12 mouse cellular contexts compared by ENCODE assay signal in genomic region chr14:99219757-99220171, GRCm38 (mm10).
DNase-seq lines count a peak whose midpoint lies in the region; ATAC-seq and TF ChIP-seq lines count a peak whose summit lies in the region.
"Had no signal": no experiment of that assay in that cellular context is flagged by ENCODE, and none has a peak within 500 bp of the region (broad histone marks: within the 10 kb centered on the region; RNA-seq: fewer than 3 reads in every experiment).

No protein-coding gene starts in this region.

- no peak overlapping the region for H3K27ac ChIP-seq in heart, embryonic 12.5 days (ENCODE audit: poor library complexity, severe bottlenecking)
- H3K27ac ChIP-seq in neural tube, embryonic 13.5 days (replicated peaks), result no peak overlapping the region
- no peak overlapping the region for H3K27ac ChIP-seq in hindbrain, postnatal 0 days
- H3K27ac ChIP-seq: lung, embryonic 15.5 days had no signal

- no peak for TF ChIP-seq CTCF in hindbrain, postnatal 0 days (IDR thresholded peaks at IDR 0.05; ENCODE audit: low read depth)

- no peak for ATAC-seq in heart, embryonic 12.5 days (ENCODE audit: insufficient number of reproducible peaks, low FRiP score)
- ATAC-seq in neural tube, embryonic 13.5 days (ENCODE audit: low read depth), result peak; percentile 86
- peak; percentile 45; the same call in 1 of the 2 replicates for ATAC-seq in hindbrain, postnatal 0 days
- ATAC-seq in granulocyte monocyte progenitor cell, adult 5-6 weeks (replicated peaks; ENCODE audit: poor library complexity, severe bottlenecking), result no peak
- ATAC-seq: activated CD4-positive, CD25-positive, alpha-beta regulatory T cell, adult 4 months had no signal

- no peak overlapping the region for H3K4me3 ChIP-seq in heart, embryonic 12.5 days
- no peak overlapping the region for H3K4me3 ChIP-seq in neural tube, embryonic 13.5 days
- H3K4me3 ChIP-seq in hindbrain, postnatal 0 days (ENCODE audit: low read length), result no peak overlapping the region
- H3K4me3 ChIP-seq: lung, embryonic 15.5 days; myocyte had no signal

- no peaks in the 10 kb centered on the region for H3K9me3 ChIP-seq in heart, embryonic 12.5 days (replicated peaks)
- no peaks in the 10 kb centered on the region for H3K9me3 ChIP-seq in neural tube, embryonic 13.5 days
- no peaks in the 10 kb centered on the region for H3K9me3 ChIP-seq in hindbrain, postnatal 0 days (ENCODE audit: low read length)
- H3K9me3 ChIP-seq: lung, embryonic 15.5 days had no signal

- peak overlapping the region; percentile 24; the same call in 1 of the 2 replicates for H3K4me2 ChIP-seq in heart, embryonic 12.5 days
- H3K4me2 ChIP-seq in neural tube, embryonic 13.5 days, result peak overlapping the region; percentile 26
- H3K4me2 ChIP-seq in hindbrain, postnatal 0 days (ENCODE audit: low read depth, low read length), result no peak overlapping the region
- H3K4me2 ChIP-seq: lung, embryonic 15.5 days had no signal

- intact Hi-C loops in heart, postnatal 14 days (cut with DNase I), result no loop called here

- WGBS in heart, embryonic 12.5 days, result 23% methylated on average over 9 of the region's 9 CpGs
- WGBS in neural tube, embryonic 13.5 days, result 4% methylated on average over 9 of the region's 9 CpGs
- 7% methylated on average over 9 of the region's 9 CpGs for WGBS in hindbrain, postnatal 0 days

- H3K27me3 ChIP-seq in heart, embryonic 12.5 days (replicated peaks), result no peaks in the 10 kb centered on the region
- H3K27me3 ChIP-seq in neural tube, embryonic 13.5 days, result no peaks in the 10 kb centered on the region
- H3K27me3 ChIP-seq in hindbrain, postnatal 0 days (ENCODE audit: insufficient read depth, low read length), result no peaks in the 10 kb centered on the region
- H3K27me3 ChIP-seq: lung, embryonic 15.5 days had no signal

- H3K36me3 ChIP-seq in heart, embryonic 12.5 days, result peaks cover 13% of the 10 kb centered on the region; the same call in 1 of the 2 replicates
- H3K36me3 ChIP-seq in neural tube, embryonic 13.5 days, result peaks cover 11% of the 10 kb centered on the region
- H3K36me3 ChIP-seq in hindbrain, postnatal 0 days (ENCODE audit: insufficient read depth, low read length), result no peaks in the 10 kb centered on the region
- H3K36me3 ChIP-seq: lung, embryonic 15.5 days had no signal

- no peak for DNase-seq in heart, postnatal 14 days
- no peak for DNase-seq in neural tube, embryonic 10.5 days (ENCODE audit: extremely low spot score, low spot score)
- peak; percentile 31 for DNase-seq in hindbrain, postnatal 0 days (ENCODE audit: low spot score)
- peak; percentile 6 for DNase-seq in retina, postnatal 1 day
- no peak for DNase-seq in thymus, postnatal 25 days
- DNase-seq: thymus, postnatal 4 days had no signal

- no peak overlapping the region for H3K9ac ChIP-seq in heart, embryonic 12.5 days
- H3K9ac ChIP-seq in neural tube, embryonic 13.5 days, result no peak overlapping the region
- no peak overlapping the region for H3K9ac ChIP-seq in hindbrain, postnatal 0 days (replicated peaks; ENCODE audit: low read length)
- H3K9ac ChIP-seq: lung, embryonic 15.5 days had no signal

- no peaks in the 10 kb centered on the region for H3K4me1 ChIP-seq in heart, embryonic 12.5 days (replicated peaks)
- peaks cover 10% of the 10 kb centered on the region for H3K4me1 ChIP-seq in neural tube, embryonic 13.5 days (replicated peaks)
- H3K4me1 ChIP-seq in hindbrain, postnatal 0 days (ENCODE audit: insufficient read depth, low read length), result no peaks in the 10 kb centered on the region
- H3K4me1 ChIP-seq: lung, embryonic 15.5 days had no signal

Comparison
In these comparisons a context has a peak if more than half of its experiments do, and no peak if none do; other contexts are left out.
1. ATAC-seq: peak in neural tube, embryonic 13.5 days (single experiment) and hindbrain, postnatal 0 days (single experiment); none in heart, embryonic 12.5 days (single experiment) and granulocyte monocyte progenitor cell, adult 5-6 weeks (single experiment).
2. DNase-seq: peak in hindbrain, postnatal 0 days (single experiment) and retina, postnatal 1 day (single experiment); none in heart, postnatal 14 days (0 of 2), neural tube, embryonic 10.5 days (single experiment) and thymus, postnatal 25 days (single experiment).